Mouse (Mus musculus): Measurements from ENCODE around the gene Nfatc2ip.

- no peak for TF ChIP-seq CTCF (IDR thresholded peaks at IDR 0.05; ENCODE audit: borderline replicate concordance, control insufficient read depth, extremely low read depth, insufficient read depth, low read length, poor library complexity)
- TF ChIP-seq POLR2A (IDR thresholded peaks at IDR 0.05; ENCODE audit: control insufficient read depth, extremely low read depth, insufficient read depth, low read length, poor library complexity) = no peak
Observed at GRCm38 (mm10) chr7:126347098-126347497, 49.4 kb downstream of the Nfatc2ip start.

Measured in thymus, adult 2 months (tissue).